Mouse (Mus musculus) C2C12 (cell line): ENCODE results near the gene Esp16.
"Not testable (repeated sequence)": the region's sequence is repeated elsewhere in the genome, so short reads cannot be mapped to it uniquely, and the experiment has no call there.

Source experiments
- CEBPB ChIP-seq: IDR thresholded peaks from one replicate; pipeline ENCODE4 v1.6.1; 2011; ENCODE audit warnings: low read depth, mild to moderate bottlenecking, control low read depth, moderate library complexity
- CTCF ChIP-seq: IDR thresholded peaks from one replicate; pipeline ENCODE4 v1.5.1; 2011; ENCODE audit not compliant: control insufficient read depth, insufficient read depth, insufficient read length
- FOSL1 ChIP-seq: IDR thresholded peaks from one replicate; pipeline ENCODE4 v1.8.0; 2011; ENCODE audit warnings: mild to moderate bottlenecking, low read length; ENCODE audit not compliant: poor library complexity, insufficient read depth, severe bottlenecking
- MAX ChIP-seq: IDR thresholded peaks from one replicate; pipeline ENCODE4 v1.6.1; 2011; ENCODE audit warnings: mild to moderate bottlenecking, control low read depth
- MYOD1 ChIP-seq: IDR thresholded peaks from one replicate; pipeline ENCODE4 v1.6.1; 2011; ENCODE audit warnings: low read depth; ENCODE audit not compliant: control insufficient read depth, insufficient read length
- USF1 ChIP-seq: IDR thresholded peaks from one replicate; pipeline ENCODE4 v1.6.1; 2011; ENCODE audit warnings: low read depth, mild to moderate bottlenecking, control low read depth, moderate library complexity

DNA sequence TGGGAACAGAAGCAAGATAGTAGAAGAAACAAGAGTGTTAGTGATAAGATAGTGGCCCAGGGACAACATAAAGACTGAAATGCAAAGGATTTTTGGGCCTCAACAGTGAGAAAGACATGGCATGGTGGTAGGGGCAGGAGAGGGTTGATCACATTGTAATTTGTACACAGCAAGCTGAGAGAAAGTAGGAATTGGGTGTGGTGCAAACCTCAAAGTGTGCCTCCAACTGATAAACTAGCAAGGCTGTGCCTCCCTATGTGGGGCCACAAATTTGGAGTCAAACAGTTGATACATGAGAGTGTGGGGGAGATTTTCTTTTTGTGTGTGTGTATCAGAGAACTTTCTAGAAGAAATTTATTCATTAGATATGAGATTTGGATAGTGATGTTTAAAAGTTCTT lies 37.9 kb upstream of the Esp16 start:
- not testable (repeated sequence) for TF ChIP-seq CTCF, MYOD1, MAX, USF1, CEBPB, FOSL1
